Mouse (Mus musculus) layer of hippocampus, adult 9-11 months (tissue): ENCODE measurements at regions not wholly inside any gene's neighbourhood (a gene's known extent, or its start where the extent isn't known, plus 50 kb on each side); places are given as distances from the start of the nearest gene placed in this dataset.

Source experiments
- DNase-seq: peaks from one replicate; pipeline ENCODE4 v3.0.0; 2022

DNA sequence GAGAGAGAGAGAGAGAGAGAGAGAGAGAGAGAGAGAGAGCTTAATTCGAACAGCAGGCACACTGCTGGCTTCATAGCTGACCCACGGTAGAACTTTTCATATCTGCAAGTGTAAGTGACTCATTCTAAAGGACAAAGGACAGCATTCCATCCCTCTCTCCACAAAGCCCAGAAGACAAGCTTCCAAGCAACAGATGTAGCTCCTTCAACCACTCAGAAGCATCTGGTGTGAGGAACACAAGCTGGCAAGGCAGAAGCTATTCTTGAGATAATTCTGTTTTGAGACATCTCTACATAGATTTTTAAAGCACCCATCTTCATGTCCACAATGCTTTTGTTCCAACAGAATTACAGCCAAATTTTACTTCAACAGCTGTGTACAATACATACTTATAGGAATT lies 294.2 kb upstream of the Gria1 start:
- peak; percentile 62 for DNase-seq

DNA sequence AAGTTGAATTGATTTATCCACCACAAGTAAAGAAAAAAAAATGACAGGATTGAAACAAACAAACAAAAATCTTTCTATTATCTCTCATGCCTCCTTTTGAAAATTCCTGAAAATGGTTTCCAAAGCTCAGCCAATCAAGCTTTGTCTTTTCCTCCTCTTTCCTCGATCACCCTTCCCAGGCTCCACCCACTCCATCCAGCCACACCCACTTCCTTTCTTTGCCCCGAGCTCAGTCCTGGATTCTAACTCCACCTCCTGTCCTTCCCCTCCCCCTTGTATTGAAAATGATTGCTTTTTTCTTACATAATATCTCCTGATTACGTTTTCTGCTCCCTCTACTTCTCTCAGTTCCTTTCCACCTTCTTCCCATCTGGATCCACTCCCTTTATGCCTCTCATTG lies 286.0 kb upstream of the Gria1 start:
- no peak for DNase-seq

GRCm38 (mm10) chr11:56726161-56726560 lies 285.0 kb upstream of the Gria1 start:
- no peak for DNase-seq

GRCm38 (mm10) chr11:56727556-56727955 lies 283.6 kb upstream of the Gria1 start:
- no peak for DNase-seq

- DNase-seq = no peak
These were observed 282.8 kb upstream of the Gria1 start for GRCm38 (mm10) chr11:56728204-56729002.

DNA sequence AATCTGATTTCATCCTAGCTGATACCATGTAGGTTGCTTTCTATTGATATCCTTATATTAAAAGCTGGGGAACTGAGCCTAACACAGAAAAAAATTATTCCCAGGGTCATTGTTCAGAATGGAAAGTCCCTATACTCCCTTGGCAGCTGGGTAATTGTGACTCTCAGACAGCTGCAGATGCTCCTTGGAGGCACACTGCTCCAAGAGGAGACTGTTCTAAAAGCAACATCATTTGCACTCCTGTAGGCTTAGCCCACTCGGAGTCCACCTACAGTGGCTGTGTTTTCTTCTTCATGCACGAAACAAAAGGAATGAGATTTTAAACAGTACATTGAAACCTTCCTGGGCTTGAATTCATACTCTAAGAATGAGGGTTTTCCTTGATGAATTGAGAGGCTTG lies 269.3 kb upstream of the Gria1 start:
- no peak for DNase-seq

- no peak for DNase-seq
These were observed 261.2 kb upstream of the Gria1 start for GRCm38 (mm10) chr11:56750032-56750431.

DNA sequence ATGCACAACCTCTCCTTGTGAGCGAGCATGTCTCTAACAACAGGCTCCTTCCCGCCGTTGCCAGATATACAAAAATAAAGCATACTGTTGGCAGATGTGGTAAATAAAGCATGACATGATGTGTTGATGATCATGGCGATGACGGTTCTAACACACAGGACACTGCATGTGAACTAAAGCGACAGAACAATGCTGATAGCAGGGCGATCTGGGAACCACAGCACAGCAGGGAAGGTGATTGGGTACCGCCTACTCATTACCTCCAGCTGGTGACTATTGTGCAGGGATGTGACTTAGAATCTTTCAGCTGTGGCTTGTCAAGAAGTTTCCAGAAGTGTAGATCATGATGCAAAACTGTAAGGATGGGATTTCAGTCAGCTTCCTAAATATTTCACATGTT lies 260.5 kb upstream of the Gria1 start:
- no peak for DNase-seq

DNA sequence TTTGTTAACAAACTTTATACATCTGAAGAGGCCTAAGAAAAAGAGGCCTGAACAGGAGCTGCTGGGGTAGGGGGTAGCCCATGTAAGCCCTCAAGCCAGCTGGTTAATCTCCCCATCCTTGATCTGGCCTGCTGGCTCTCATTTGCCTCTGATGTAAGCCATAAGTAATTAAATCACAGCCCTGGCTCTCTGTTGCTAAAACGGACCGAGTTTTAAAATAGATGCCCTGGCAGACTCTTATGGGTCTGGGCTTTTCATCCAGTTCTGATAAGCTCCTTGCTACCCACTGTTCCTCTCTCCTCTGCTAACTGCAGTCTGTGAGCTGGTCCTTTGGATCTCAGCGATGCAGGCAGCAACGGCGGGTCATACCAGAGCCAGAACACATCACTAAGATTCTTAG lies 259.3 kb upstream of the Gria1 start:
- no peak for DNase-seq

DNA sequence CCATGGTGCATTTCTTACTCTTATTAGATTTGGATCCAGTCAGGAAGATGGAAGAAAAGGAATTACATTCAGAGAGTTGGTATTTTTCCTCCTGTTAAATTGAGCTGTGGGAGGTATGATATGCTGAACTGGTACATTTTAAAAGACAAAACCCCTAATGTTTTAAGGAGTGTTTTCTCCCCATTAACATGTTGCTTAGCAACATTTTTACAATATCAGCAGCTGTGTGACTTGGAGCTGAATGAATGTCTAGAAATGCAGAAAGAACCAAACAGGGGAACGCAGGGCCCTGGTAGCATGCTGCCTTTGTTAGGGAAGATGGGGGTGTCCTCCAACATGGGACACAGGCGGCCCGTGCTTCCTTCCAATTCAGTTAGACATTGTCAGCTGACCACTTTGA lies 257.5 kb upstream of the Gria1 start:
- DNase-seq = peak; percentile 29

DNA sequence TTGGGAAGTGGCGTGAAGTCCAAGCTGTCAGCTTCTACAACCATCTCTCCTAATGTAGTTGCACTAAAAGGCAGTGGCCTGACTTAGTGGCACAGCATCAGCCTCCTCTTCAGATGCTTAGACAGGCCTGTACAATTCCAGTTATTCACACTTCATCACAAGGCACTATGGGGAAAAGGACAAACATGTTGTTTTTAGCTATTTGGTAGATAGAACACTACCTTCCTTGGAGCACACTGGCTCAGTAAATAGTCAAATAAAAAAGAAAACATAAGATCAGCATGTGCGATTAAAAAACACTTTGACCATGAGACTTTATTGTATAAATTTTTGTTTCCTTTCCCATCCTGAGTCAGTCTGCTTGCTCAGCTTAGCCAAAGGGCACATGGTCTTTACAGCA lies 250.7 kb upstream of the Gria1 start:
- no peak for DNase-seq

- DNase-seq = peak; percentile 77
These were observed 248.6 kb upstream of the Gria1 start for GRCm38 (mm10) chr11:56762467-56763120.

- peak; percentile 66 for DNase-seq
These were observed 243.8 kb upstream of the Gria1 start for GRCm38 (mm10) chr11:56767424-56767823.

GRCm38 (mm10) chr11:56786351-56786750 lies 224.8 kb upstream of the Gria1 start:
- DNase-seq = peak; percentile 13

DNA sequence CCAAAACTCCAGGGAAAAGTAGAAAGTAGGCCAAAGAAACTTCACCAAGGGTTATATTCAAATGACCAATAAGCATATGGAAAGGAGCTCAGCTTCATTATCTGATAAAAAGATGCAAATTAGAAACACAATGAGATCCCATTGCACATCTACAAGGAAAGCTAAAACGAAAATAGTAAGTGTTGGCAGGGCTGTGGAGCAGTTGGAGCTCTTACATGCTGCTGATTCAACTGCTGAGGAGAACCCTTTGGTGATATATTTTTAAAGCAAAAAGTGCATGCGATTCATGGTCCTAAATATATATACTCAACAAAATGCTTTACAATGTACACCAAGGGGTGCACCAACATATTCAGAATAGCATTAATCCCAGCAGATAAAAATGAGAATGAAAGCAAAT lies 218.5 kb upstream of the Gria1 start:
- peak; percentile 12 for DNase-seq

DNA sequence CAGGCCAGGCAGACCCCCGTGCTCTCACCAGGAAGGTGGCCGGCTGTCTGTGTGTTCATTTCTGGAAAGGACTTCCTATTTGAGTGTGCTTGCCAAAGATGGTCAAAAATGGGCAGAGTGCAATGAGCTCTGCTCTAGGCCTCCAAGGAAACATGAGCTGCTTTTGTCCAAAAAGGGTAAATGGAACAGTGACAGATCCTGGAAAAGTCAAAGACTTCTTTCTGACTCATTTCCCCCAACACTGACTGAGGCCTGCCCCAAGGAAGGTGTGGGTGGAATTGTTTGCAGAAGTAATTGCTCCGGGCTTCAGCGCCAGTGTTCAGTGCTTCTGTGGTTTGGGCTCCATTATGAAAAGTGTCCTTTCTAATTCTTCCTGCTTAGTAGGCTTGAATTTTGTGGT lies 203.9 kb upstream of the Gria1 start:
- DNase-seq = no peak

GRCm38 (mm10) chr11:56810141-56810540 lies 201.0 kb upstream of the Gria1 start:
- DNase-seq = peak; percentile 91

DNA sequence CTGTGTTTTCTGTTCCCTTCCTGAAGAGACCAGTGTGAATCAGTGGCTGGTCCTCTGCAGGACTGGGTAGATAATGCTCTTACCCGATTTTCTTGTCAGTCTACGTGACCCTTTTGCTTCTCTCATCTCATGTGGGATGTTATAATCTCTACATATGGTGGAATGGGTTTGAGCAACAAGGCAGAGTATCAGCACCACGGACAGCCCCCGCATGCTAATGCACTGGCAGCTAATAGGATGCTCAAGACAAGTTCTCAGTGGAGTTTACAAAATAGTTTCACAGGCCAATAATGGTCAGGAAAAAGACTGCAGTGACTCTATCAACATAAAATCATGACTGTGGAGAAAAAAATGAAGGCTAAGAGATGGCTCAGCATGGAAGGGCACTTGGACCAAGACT lies 199.1 kb upstream of the Gria1 start:
- no peak for DNase-seq

DNA sequence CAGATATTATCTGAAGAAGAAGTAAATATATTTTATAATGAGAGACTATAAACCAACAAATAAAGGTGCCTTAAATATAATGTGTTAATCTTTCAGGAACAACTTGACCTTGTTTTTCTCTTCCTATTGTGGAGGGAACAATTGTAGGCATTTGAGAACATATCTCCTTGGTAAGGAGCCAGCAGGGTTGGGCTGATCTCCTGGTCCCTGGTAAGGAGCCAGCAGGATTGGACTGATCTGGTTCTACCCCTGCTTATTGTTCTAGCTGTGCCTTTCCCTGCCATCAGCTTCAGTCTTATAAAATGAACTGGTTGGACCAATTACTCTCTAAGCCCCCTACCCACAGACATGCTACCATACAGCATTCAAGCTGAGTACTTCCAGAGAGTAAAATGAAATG lies 187.7 kb upstream of the Gria1 start:
- no peak for DNase-seq

DNA sequence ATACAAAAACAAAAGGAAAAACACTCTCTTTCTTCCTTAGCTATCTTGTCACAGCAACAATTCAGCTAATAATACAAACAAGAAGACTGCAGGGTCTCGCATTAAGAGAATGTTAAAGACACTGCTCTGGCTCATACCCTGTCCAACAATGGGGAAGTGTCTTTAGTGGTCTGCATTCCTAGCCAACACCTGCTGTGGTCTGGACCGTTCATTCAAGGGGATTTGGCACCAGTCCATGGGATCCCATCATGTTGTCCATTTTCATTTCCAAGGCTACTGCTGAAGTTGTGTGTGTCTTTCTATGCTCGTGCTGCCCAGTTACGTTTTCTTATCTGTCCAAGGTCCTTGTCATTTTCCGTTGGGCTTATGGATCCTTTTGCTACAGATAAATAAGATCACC lies 183.7 kb upstream of the Gria1 start:
- no peak for DNase-seq

DNA sequence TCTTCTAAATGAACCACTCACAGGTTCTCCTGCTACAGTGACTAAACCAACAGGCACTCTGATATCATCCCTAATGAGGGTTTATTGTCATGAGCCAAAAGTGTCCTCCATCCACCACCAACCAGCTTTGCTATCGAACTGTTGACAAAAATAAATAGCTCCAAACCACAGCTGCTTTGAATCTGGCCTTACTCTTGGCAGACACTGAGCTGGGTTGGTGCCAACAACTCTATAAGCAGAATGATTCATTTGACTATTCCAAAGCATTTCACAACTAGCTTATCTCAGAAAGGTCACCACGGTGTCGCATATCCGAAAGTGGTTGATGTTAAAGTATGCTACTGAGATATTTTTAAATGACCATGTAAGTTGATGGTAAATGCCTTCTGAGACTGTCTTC lies 148.5 kb upstream of the Gria1 start:
- peak; percentile 56 for DNase-seq

- DNase-seq = no peak
These were observed 139.5 kb upstream of the Gria1 start for GRCm38 (mm10) chr11:56871640-56872039.

- DNase-seq = no peak
These were observed 112.6 kb upstream of the Gria1 start for GRCm38 (mm10) chr11:56898548-56898951.

DNA sequence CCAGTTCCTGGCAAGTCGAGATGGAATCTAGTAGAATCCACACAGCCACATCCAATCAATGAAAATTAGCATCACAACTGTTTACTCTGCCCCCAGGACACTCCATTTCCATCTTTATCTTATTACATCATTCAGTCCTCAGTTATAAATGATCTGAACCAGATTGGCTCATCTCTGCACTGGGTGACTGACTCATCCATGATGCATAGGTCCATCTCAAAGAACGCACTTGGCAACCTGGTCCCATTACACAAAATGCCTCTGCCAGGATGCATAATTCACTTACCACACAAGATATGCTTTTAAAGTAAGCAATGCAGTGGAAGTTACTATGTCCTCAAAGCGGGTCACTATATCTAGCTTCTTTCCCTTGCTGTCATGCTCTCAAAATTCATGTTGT lies 110.0 kb upstream of the Gria1 start:
- no peak for DNase-seq
